Mouse (Mus musculus) brain, embryonic 14.5 days (tissue): ENCODE data around the gene Hdhd5. TPM values are rescaled to one million over a fixed set of nuclear protein-coding genes. Genes with fewer than 3 reads are reported as not detected.

ENCODE experiments used
- DNase-seq: peaks from one replicate; pipeline ENCODE4 v3.0.0-alpha.2; 2011; ENCODE audit warnings: low read depth
- CTCF ChIP-seq: fragments of 200-500 bp; IDR thresholded peaks from 2 replicates; pipeline ENCODE4 v1.5.1; 2012; ENCODE audit warnings: inconsistent platforms, mild to moderate bottlenecking, moderate library complexity, borderline replicate concordance; ENCODE audit not compliant: insufficient read depth, insufficient read length; ENCODE audit errors: extremely low read depth
- POLR2A ChIP-seq: fragments of 200-500 bp; IDR thresholded peaks from 2 replicates; pipeline ENCODE4 v1.6.1; 2012; ENCODE audit warnings: mild to moderate bottlenecking, inconsistent platforms, borderline replicate concordance; ENCODE audit not compliant: poor library complexity, insufficient read depth, insufficient read length, severe bottlenecking; ENCODE audit errors: extremely low read depth
- polyA plus RNA-seq: library from polyadenylated mRNA; depleted of rRNA; stranded (reverse); fragments of >200 nt; gene quantifications from 2 replicates; pipeline ENCODE4 v1.2.3, GENCODE M21; 2012; rRNA removed

The Hdhd5 gene
- polyA plus RNA-seq = 22.1 and 26.4 TPM in 2 replicates

DNA sequence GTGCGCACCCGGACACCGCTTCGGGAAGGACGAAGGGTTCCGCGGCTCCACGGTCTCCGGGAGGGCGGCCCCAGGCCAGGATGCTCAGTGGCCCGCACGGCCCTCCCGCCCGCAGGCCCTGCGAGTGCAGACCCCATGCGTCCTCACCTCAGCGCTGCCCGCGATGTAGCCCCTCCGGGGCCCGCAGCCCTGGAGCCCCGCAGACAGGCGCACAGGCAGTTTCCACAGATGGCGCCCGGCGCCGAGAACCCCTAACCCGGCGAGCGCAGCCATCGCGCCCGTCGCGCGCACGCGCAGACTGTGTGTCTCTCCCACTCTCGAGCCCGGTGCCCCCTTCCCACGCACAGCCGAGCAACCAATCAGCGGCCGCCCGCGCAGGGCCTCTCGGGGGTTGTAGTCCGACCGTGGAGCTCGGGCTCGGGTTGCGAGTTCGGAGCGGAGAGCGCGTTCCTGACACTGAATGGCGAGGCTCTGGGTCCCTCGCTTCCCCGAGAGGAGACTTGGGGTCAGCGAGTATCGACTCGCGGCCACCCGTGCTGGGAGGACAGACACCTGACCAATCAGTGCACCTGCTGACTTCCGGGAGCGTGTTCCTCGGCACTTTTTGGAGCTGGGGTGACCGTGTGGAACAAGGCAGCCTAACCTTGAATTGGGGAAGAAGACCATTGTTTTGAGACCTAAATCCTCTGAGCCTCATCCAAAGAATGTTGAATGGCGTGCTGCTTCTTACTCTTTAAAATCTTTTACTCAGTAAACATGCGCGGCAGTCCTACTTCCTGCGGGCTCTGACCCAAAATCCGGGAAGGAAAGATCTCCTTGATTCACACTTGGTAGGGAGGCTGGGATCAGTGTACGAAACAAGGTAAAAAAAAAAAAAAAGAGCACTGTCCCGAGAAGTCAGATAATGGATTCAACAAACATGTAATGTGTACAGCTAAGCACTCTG is at the start of gene Hdhd5:
Gene Hdhd5 (minus strand): TSS at position 300 of the 946 bp plus-strand sequence.
- peak; percentile 99 for TF ChIP-seq POLR2A
- no peak for TF ChIP-seq CTCF
- DNase-seq = peak; percentile 97

DNA sequence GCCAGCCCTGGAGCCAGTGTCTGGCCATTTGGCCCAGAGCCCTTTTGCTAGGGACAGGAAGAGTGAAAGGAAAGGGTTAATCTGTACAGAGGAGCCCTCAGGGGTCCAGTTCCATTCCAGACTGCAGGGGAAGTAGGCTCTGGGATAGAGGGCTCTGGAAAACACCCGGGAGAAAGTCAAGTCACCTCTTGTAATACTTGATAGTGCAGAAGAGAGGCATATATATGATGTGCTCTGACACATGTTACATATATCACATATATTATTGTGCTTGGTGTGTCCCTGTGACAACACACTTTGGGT is 49.5 kb upstream of the Hdhd5 start:
- peak; percentile 78 for DNase-seq
- no peak for TF ChIP-seq CTCF
- no peak for TF ChIP-seq POLR2A

DNA sequence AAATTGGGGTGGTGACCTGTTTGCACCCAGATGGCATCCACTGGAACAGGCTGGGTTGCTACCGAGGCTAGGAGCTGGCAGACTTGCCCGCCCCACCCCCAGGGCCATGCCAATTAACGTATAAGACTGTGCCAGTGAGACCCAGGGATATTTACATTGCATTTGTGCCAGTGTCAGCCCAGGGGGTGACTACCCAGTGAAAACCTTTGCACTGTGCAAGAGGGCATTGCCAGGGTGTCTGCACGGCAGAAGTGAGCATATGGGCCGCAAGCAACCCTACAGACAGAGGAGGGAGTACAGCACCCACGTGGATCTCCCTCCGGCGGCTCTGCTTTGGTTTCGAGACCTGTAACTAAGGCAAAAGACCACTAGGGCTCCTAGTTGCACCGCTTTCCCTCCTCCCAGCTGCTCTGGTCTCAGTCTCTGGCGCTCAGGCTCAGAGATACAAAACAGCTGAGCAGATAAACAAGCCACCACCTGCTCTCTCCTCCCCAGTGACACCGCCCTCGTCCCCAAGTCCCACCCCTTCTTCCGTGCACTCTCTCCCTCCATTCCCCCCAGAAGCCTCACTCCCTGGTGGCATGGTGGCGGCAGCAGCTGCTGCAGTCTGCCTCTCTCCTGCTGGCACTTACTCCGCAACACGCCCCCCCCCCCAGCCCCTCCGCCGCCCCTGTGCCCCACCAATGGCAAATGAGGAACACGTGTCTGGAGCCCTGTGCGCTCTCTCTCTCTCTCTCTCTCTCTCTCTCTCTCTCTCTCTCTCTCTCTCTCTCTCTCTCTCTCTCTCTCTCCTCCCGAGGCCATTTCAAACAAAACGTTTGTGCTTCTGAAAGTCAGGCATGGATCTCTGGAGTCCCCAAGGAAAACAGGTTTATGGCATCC is 49.0 kb upstream of the Hdhd5 start:
- TF ChIP-seq POLR2A = no peak
- TF ChIP-seq CTCF = peak; percentile 57; the same call in 1 of the 2 replicates
- DNase-seq = peak; percentile 96

DNA sequence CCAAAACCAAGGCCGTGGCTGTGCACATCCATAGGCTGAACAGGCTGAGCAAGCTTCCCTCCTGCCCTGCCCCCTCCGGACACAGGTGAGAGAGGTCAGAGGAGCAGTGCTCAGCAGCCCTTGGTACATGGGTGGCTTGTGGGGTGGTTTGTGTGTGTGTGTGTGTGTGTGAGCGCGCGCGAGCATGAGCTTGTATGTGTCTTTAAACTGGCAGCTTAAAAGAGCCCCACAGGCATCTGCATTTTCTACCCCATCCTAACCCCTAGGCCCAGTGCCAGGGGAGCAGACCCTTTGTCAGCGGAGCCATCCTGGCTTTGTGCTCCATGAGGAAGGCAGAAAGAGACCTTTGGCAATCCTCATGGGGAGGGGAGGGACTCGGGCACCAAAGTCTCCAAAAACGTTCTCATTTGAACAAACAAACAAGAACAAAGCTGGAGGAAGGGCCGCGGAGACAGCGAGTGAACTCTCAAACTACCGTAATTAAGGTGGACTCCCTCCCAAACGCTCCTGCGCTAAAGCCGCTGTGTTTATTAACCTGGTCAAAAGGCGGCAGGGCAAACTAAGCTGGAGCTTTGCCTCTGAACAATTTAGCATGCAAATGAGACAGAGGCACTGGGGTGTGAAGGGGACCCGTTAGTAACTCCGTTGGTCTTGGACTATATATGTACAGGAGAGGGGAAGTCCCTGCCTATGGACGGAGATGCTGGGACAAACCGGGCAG is 48.2 kb upstream of the Hdhd5 start:
- DNase-seq = peak; percentile 78
- TF ChIP-seq POLR2A (no peak), CTCF (no peak)

DNA sequence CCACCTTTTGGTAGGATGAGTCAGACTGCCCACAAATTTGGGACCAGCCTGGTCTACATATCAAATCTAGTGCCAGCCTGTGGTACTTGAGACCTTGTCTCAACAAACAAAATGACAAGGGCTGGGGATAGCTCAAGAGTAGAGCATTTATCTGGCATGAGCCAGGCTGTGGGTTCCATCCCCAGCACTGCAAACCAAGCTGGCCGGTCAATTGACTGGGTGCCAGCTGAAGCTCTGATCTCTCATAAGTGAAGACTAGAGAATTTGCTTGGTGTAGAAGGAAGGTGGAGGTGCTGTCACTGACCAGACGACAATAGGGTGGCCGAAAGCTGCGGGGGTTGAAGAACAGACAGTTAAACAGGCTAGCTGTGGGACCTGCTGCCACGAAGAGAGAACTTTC is 47.4 kb upstream of the Hdhd5 start:
- TF ChIP-seq POLR2A (no peak), CTCF (no peak)
- DNase-seq = peak; percentile 10

DNA sequence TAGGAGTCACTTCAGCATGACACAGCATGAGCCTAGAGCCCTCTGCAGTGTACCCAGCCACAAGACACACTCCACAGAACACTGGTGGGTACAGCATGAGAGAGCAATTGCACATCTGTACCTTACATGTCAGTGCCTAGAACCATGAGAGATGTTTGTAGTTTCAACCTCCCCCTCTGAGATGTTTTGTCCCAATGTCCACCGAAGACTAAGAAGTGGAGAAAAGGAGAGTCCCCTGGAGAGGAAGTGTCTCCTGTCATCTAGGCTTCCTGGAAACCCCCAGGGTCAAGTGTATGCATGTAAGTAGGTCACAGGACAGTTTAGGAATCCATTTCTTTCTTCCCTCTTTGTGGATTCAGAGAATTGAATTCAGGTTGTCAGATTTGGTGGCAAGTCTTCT is 41.3 kb upstream of the Hdhd5 start:
- no peak for DNase-seq
- TF ChIP-seq CTCF = no peak
- no peak for TF ChIP-seq POLR2A

DNA sequence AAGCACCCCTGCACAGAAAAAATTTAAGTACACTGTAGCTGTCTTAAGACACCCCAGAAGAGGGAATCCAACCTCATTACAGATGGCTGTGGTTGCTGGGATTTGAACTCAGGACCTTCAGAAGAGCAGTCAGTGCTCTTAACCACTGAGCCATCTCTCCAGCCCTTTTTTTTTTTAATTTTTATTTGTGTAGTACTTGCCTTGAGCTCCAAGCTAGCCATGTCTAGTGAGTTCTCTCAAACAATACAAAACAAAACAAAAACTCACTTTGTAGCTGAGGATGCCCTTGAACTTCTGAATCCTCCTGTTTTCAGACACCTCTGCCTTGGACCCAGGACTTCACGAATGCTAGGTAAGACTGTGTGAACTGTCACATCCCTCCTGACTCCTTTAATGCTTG is 37.1 kb upstream of the Hdhd5 start:
- TF ChIP-seq POLR2A (no peak), CTCF (no peak)
- DNase-seq = no peak

DNA sequence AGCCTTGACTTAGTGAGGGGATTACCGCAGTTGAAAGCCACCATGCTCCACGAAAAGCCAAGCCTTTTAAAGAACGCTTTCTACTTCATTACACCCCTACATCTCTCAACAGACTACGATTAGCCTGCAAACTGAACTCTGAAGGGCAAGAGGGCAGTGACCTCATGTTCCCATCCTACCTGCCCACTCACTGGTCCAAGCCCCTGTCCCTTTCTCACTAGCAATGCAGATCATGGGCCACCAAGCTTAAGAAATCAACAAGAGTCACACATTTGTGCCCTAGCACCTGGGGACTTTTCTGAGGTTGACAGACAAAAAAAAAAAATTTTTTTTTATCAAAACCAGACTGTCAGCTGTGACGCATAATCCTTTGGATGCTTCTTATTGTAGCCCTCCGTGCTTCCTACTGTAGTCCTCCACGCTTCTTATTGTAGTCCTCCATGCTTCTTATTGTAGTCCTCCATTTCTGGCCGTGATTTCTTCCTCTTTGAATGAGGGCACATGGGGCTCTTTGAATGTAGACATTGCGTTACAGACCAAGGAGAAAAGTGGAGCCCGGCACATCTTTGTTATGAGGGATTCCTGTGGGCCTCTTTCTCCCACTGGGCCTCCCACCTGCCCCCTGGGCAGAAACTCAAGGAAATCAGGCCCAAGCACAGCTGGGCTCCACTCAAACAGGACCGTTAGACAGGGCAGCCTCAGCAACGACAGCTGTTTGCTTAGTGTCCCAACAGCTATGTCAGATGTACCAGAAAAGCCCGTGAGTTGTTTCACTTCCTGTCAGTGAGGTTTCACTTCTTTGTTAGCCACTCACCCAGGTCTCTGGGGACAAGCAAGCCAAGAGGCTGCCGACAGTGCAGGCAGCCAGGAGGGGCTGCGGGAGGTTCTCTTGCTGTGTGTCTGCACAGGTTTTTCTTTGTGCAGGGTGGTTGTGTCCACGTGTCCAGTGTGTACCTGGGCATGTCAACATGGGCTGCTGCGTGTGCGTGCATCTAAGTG is 36.1 kb upstream of the Hdhd5 start:
- no peak for DNase-seq
- TF ChIP-seq CTCF (no peak), POLR2A (no peak)

DNA sequence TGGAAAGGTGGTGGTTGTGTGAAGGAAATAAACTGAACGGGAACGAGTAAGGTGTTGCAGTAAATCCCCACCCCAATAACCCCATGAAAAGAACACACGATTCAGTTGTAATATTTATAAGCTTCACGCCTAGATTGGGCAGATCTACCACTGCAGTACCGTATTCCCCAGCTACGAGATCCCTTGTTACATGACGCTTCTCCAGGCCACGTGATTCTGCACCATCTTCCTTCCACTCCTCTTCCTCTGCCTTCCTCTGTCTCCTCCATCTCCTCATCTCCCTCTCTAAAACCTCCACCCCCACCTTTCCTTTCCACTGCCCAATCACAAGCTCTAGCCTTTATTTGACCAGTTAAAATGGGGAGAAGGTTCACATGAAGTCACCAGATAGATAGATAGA is 25.5 kb upstream of the Hdhd5 start:
- TF ChIP-seq POLR2A (no peak), CTCF (no peak)

More for the DNA sequence above, 25.5 kb upstream of the Hdhd5 start:
- no peak for DNase-seq
